ENCODE assay signal across 9 mouse cellular contexts in the genomic region with DNA sequence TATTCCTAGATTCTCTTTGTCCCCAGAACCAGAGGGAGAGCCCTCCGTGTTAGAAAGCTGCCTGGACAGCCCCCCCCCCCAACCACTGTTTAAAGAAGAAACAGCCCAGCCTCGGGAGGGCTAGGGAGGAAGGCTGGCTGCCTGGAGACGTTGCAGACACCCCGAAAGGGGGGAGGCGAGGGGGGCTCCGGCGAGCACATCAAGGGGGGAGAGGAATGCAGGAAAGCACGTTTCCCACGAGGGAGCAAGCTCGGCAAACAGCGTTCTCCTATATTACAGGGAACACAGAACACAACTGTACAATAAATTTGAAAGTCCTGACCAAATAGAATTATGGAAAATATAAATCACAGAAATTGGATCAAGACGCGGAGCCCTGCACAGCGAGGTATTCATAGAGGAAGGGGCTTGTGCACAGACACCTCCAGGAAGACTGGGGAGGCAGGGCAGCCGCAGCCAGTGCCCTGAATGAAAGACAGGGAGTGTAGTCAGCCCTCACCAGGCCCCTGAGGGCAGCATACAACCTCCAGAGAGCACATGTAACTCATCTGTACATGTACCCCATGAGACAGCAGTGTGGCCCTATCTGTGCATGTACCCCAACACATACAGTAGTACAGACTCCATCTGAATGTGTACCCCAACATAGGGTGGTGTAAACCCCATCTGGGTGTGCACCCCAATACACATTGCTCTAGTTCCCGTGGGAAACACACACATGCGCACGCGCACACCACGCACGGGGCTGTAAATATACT. TPM values are rescaled to one million over a fixed set of nuclear protein-coding genes. Genes with fewer than 3 reads are reported as not detected.
A peak's percentile ranks its signal among the peaks of the same experiment; 100 is the strongest.
DNase-seq lines count a peak whose midpoint lies in the region; ATAC-seq lines count a peak whose summit lies in the region.
"Had no signal": no experiment of that assay in that cellular context is flagged by ENCODE, and none has a peak within 500 bp of the region (broad histone marks: within the 10 kb centered on the region; RNA-seq: fewer than 3 reads in every experiment).

No protein-coding gene starts in this region.

- intact Hi-C loops in gastrocnemius, postnatal 14 days (cut with DNase I; ENCODE audit: low total_unique reads) = no loop called here

- no peak for ATAC-seq in neural tube, embryonic 11.5 days (ENCODE audit: insufficient read depth, low FRiP score, low TSS enrichment)
- ATAC-seq in liver, embryonic 16.5 days (ENCODE audit: low read depth) = 0 out of 2 replicates have a peak, but pooled peaks have one; percentile 13

- H3K9ac ChIP-seq in neural tube, embryonic 11.5 days (ENCODE audit: low read length) = no peak overlapping the region
- no peak overlapping the region for H3K9ac ChIP-seq in liver, embryonic 16.5 days (ENCODE audit: low read depth, low read length)

- H3K4me2 ChIP-seq in neural tube, embryonic 11.5 days (ENCODE audit: low read depth) = no peak overlapping the region
- no peak overlapping the region for H3K4me2 ChIP-seq in liver, embryonic 16.5 days (ENCODE audit: low read depth, low read length)

- no peaks in the 10 kb centered on the region for H3K36me3 ChIP-seq in neural tube, embryonic 11.5 days (ENCODE audit: control insufficient read depth, insufficient read depth, low read length)
- H3K36me3 ChIP-seq in liver, embryonic 16.5 days (ENCODE audit: control insufficient read depth, insufficient read depth) = no peaks in the 10 kb centered on the region

- peak; percentile 38 for DNase-seq in gastrocnemius, postnatal 14 days
- no peak for DNase-seq in gastrocnemius, postnatal 25 days
- DNase-seq in neural tube, embryonic 11.5 days (ENCODE audit: low spot score) = peak; percentile 39
- no peak for DNase-seq in neural tube, embryonic 10.5 days (ENCODE audit: extremely low spot score, low spot score)
- no peak for DNase-seq in frontal cortex, postnatal 25 days (ENCODE audit: low spot score in 2 of 2)
- no peak for DNase-seq in urinary bladder, adult 18-20 months (ENCODE audit: low spot score in 2 of 2)
- DNase-seq in MN1 (ENCODE audit: low spot score) = no peak

- peak overlapping the region; percentile 5; the same call in 1 of the 2 replicates for H3K27ac ChIP-seq in neural tube, embryonic 11.5 days (ENCODE audit: low read depth, low read length)
- H3K27ac ChIP-seq in liver, embryonic 16.5 days (ENCODE audit: low read length) = no peak overlapping the region
- H3K27ac ChIP-seq: layer of hippocampus, adult 2 months had no signal

- 0 out of 2 replicates have a peak, but pooled peaks cover 3% of the 10 kb centered on the region for H3K27me3 ChIP-seq in neural tube, embryonic 11.5 days (ENCODE audit: control insufficient read depth, insufficient read depth, low read length)
- H3K27me3 ChIP-seq in liver, embryonic 16.5 days (ENCODE audit: control insufficient read depth, insufficient read depth, low read depth, low read length) = no peaks in the 10 kb centered on the region

- no peaks in the 10 kb centered on the region for H3K9me3 ChIP-seq in neural tube, embryonic 11.5 days (ENCODE audit: control insufficient read depth, low read length)
- H3K9me3 ChIP-seq in liver, embryonic 16.5 days (replicated peaks; ENCODE audit: control insufficient read depth, low read length) = no peaks in the 10 kb centered on the region

- H3K4me1 ChIP-seq in neural tube, embryonic 11.5 days (ENCODE audit: control insufficient read depth, insufficient read depth, low read length) = peaks cover 10% of the 10 kb centered on the region
- H3K4me1 ChIP-seq in liver, embryonic 16.5 days (ENCODE audit: control insufficient read depth, low read depth, low read length) = no peaks in the 10 kb centered on the region

- WGBS in neural tube, embryonic 11.5 days = 53% methylated on average over 21 of the region's 21 CpGs
- 48% methylated on average over 21 of the region's 21 CpGs for WGBS in liver, embryonic 16.5 days (ENCODE audit: insufficient replicate concordance)

- H3K4me3 ChIP-seq in neural tube, embryonic 11.5 days (ENCODE audit: low read depth, low read length) = no peak overlapping the region
- H3K4me3 ChIP-seq in liver, embryonic 16.5 days (ENCODE audit: low read depth, low read length) = no peak overlapping the region
- H3K4me3 ChIP-seq: layer of hippocampus, adult 2 months had no signal

RNA-seq across cellular contexts. Expression of a gene that starts 16.1 kb away (rescaled TPM):
- total RNA-seq in gastrocnemius, postnatal 14 days (2021) = 1 to 10 TPM; 5.0 to 5.2 TPM
- 10 to 100 TPM in 1 of 2 experiments, 1 to 10 TPM in 1; 8.6 to 18.3 TPM for total RNA-seq in gastrocnemius, postnatal 25 days (2021)
- polyA plus RNA-seq in neural tube, embryonic 11.5 days (2014; fragmentation: Nextera tagmentation; extraction: Ambion mirVana) = 10.6 and 20.0 TPM in 2 replicates
- 10.9 and 11.4 TPM in 2 replicates for polyA plus RNA-seq in liver, embryonic 16.5 days (2015; fragmentation: Nextera tagmentation; extraction: Ambion mirVana)

RNA-seq across cellular contexts. Expression of a gene that starts 17.8 kb away (rescaled TPM):
- over 10,000 TPM; 22,199 to 23,470 TPM for total RNA-seq in gastrocnemius, postnatal 14 days (2021)
- total RNA-seq in gastrocnemius, postnatal 25 days (2021) = over 10,000 TPM; 28,170 to 31,317 TPM
- 6.5 and 9.2 TPM in 2 replicates for polyA plus RNA-seq in neural tube, embryonic 11.5 days (2014; fragmentation: Nextera tagmentation; extraction: Ambion mirVana)
- 13.0 and 31.5 TPM in 2 replicates for polyA plus RNA-seq in liver, embryonic 16.5 days (2015; fragmentation: Nextera tagmentation; extraction: Ambion mirVana)
- total RNA-seq: layer of hippocampus, adult 2 months had no signal

RNA-seq across cellular contexts. Expression of a gene that starts 55.8 kb away (rescaled TPM):
- total RNA-seq in gastrocnemius, postnatal 14 days (2021) = 10 to 100 TPM; 22.2 to 35.0 TPM
- total RNA-seq in gastrocnemius, postnatal 25 days (2021) = 10 to 100 TPM; 43.2 to 60.3 TPM
- polyA plus RNA-seq in neural tube, embryonic 11.5 days (2014; fragmentation: Nextera tagmentation; extraction: Ambion mirVana) = 15.1 and 21.0 TPM in 2 replicates
- 21.6 and 26.2 TPM in 2 replicates for polyA plus RNA-seq in liver, embryonic 16.5 days (2015; fragmentation: Nextera tagmentation; extraction: Ambion mirVana)

Comparison
In these comparisons a context has a peak if more than half of its experiments do, and no peak if none do; other contexts are left out.
1. DNase-seq: peak in gastrocnemius, postnatal 14 days (single experiment) and neural tube, embryonic 11.5 days (single experiment); none in gastrocnemius, postnatal 25 days (single experiment), neural tube, embryonic 10.5 days (single experiment), frontal cortex, postnatal 25 days (0 of 2), urinary bladder, adult 18-20 months (0 of 2) and MN1 (single experiment).